Mouse (Mus musculus): ENCODE measurements around the gene Pnma1. TPM values are rescaled to one million over a fixed set of nuclear protein-coding genes. Genes with fewer than 3 reads are reported as not detected.

Pnma1 gene
- polyA plus RNA-seq, 1 experiment: not detected

- Histone ChIP-seq H3K36me3 (ENCODE audit: control insufficient read depth, insufficient read depth, low read length, poor library complexity, severe bottlenecking) (no peaks in the 10 kb centered on the region), H3K4me1 (ENCODE audit: control insufficient read depth, insufficient read depth, low read length) (peaks cover 6% of the 10 kb centered on the region), H3K9ac (ENCODE audit: low read depth, poor library complexity, severe bottlenecking) (no peak overlapping the region), H3K27me3 (ENCODE audit: control insufficient read depth, insufficient read depth, low read length, poor library complexity, severe bottlenecking) (no peaks in the 10 kb centered on the region), H3K4me3 (ENCODE audit: low read depth, low read length) (no peak overlapping the region), H3K27ac (ENCODE audit: insufficient read depth, low read length) (no peak overlapping the region), H3K9me3 (replicated peaks; ENCODE audit: control insufficient read depth, insufficient read depth, low read length, poor library complexity, severe bottlenecking) (no peaks in the 10 kb centered on the region)
- TF ChIP-seq POLR2A (IDR thresholded peaks at IDR 0.05; ENCODE audit: insufficient read depth, low read length) (no peak), CTCF (IDR thresholded peaks at IDR 0.05; ENCODE audit: low read depth, low read length) (no peak), EP300 (IDR thresholded peaks at IDR 0.05; ENCODE audit: insufficient read depth, low read depth, low read length) (no peak)
Measured at GRCm38 (mm10) chr12:84180701-84181435, 32.6 kb upstream of the Pnma1 start.

GRCm38 (mm10) chr12:84180090-84180489 is 31.8 kb upstream of the Pnma1 start:
- H3K9ac ChIP-seq (ENCODE audit: low read depth, poor library complexity, severe bottlenecking): no peak overlapping the region
- TF ChIP-seq POLR2A (IDR thresholded peaks at IDR 0.05; ENCODE audit: insufficient read depth, low read length) (no peak), CTCF (IDR thresholded peaks at IDR 0.05; ENCODE audit: low read depth, low read length) (no peak), EP300 (IDR thresholded peaks at IDR 0.05; ENCODE audit: insufficient read depth, low read depth, low read length) (no peak)
- H3K4me3 ChIP-seq (ENCODE audit: low read depth, low read length): no peak overlapping the region
- no peaks in the 10 kb centered on the region for H3K27me3 ChIP-seq (ENCODE audit: control insufficient read depth, insufficient read depth, low read length, poor library complexity, severe bottlenecking)
- no peaks in the 10 kb centered on the region for H3K9me3 ChIP-seq (replicated peaks; ENCODE audit: control insufficient read depth, insufficient read depth, low read length, poor library complexity, severe bottlenecking)
- no peaks in the 10 kb centered on the region for H3K36me3 ChIP-seq (ENCODE audit: control insufficient read depth, insufficient read depth, low read length, poor library complexity, severe bottlenecking)
- no peak overlapping the region for H3K27ac ChIP-seq (ENCODE audit: insufficient read depth, low read length)
- H3K4me1 ChIP-seq (ENCODE audit: control insufficient read depth, insufficient read depth, low read length): peaks cover 6% of the 10 kb centered on the region

DNA sequence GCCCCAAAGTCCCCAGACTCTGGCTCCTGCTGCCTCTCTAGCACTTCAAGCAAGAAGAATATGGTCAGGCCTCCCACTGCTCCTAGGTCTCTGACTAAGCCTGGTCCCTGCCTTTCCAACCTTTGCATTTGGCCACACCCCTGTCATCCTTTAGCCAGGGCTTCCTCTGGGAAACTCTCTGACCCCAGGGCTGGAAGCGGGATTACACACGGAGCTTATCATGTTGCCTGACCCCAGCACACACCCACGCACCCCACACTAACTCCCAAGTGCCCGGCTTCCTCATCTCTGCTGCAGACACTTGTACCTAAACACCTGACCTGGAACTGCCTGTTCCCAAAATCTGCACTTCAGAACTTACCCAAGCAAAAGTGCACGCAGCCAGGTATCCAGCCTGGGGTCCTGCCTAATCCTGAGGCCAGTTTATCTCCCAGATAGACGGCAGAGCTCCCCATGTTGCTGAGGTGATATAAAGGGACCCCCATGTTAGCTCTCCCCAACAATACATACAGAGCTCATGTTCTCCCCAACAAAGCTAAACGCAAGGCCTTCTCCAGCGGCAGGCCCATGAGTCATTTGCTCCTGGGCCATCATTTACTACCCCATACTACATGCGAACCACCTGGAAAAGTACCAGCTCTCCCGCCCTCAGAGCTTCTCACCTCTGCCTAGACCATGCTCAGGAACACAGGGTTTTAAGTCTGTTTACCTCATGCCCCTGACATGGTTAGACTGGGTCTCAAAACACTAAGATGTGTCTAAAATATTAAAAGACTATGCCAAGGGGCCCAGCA is 30.6 kb upstream of the Pnma1 start:
- H3K9me3 ChIP-seq (replicated peaks; ENCODE audit: control insufficient read depth, insufficient read depth, low read length, poor library complexity, severe bottlenecking): no peaks in the 10 kb centered on the region
- no peaks in the 10 kb centered on the region for H3K36me3 ChIP-seq (ENCODE audit: control insufficient read depth, insufficient read depth, low read length, poor library complexity, severe bottlenecking)
- no peak overlapping the region for H3K9ac ChIP-seq (ENCODE audit: low read depth, poor library complexity, severe bottlenecking)
- H3K4me1 ChIP-seq (ENCODE audit: control insufficient read depth, insufficient read depth, low read length): peaks cover 6% of the 10 kb centered on the region
- TF ChIP-seq POLR2A (IDR thresholded peaks at IDR 0.05; ENCODE audit: insufficient read depth, low read length) (no peak), EP300 (IDR thresholded peaks at IDR 0.05; ENCODE audit: insufficient read depth, low read depth, low read length) (no peak), CTCF (IDR thresholded peaks at IDR 0.05; ENCODE audit: low read depth, low read length) (no peak)
- H3K4me3 ChIP-seq (ENCODE audit: low read depth, low read length): no peak overlapping the region
- H3K27ac ChIP-seq (ENCODE audit: insufficient read depth, low read length): no peak overlapping the region
- H3K27me3 ChIP-seq (ENCODE audit: control insufficient read depth, insufficient read depth, low read length, poor library complexity, severe bottlenecking): no peaks in the 10 kb centered on the region

DNA sequence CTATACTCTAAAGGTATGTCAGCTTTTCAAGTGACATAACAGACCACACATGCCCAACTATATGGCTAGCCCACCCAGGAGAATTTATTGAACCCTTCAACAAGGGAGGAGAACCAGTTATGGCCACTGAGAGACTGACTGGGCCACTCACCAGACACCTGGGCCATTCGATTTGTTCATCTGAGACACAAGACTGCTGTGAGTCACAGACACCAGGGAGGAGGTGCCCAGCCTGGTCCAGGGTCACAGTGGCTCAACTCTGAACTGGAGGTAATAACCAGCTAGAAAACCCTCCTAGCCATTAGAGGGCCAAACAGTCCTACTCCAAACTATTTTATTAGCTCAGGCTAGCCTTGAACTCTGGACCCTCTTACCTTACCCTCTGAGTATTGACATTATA is 29.8 kb upstream of the Pnma1 start:
- Histone ChIP-seq H3K4me3 (ENCODE audit: low read depth, low read length) (no peak overlapping the region), H3K9me3 (replicated peaks; ENCODE audit: control insufficient read depth, insufficient read depth, low read length, poor library complexity, severe bottlenecking) (no peaks in the 10 kb centered on the region), H3K4me1 (ENCODE audit: control insufficient read depth, insufficient read depth, low read length) (peaks cover 6% of the 10 kb centered on the region), H3K36me3 (ENCODE audit: control insufficient read depth, insufficient read depth, low read length, poor library complexity, severe bottlenecking) (no peaks in the 10 kb centered on the region), H3K27me3 (ENCODE audit: control insufficient read depth, insufficient read depth, low read length, poor library complexity, severe bottlenecking) (no peaks in the 10 kb centered on the region), H3K27ac (ENCODE audit: insufficient read depth, low read length) (no peak overlapping the region), H3K9ac (ENCODE audit: low read depth, poor library complexity, severe bottlenecking) (no peak overlapping the region)
- TF ChIP-seq CTCF (IDR thresholded peaks at IDR 0.05; ENCODE audit: low read depth, low read length): no peak
- no peak for TF ChIP-seq POLR2A (IDR thresholded peaks at IDR 0.05; ENCODE audit: insufficient read depth, low read length)

GRCm38 (mm10) chr12:84176886-84177765 is 28.8 kb upstream of the Pnma1 start:
- Histone ChIP-seq H3K27ac (ENCODE audit: insufficient read depth, low read length) (peak overlapping the region; percentile 80), H3K4me3 (ENCODE audit: low read depth, low read length) (no peak overlapping the region), H3K4me1 (ENCODE audit: control insufficient read depth, insufficient read depth, low read length) (peaks cover 6% of the 10 kb centered on the region), H3K27me3 (ENCODE audit: control insufficient read depth, insufficient read depth, low read length, poor library complexity, severe bottlenecking) (no peaks in the 10 kb centered on the region), H3K36me3 (ENCODE audit: control insufficient read depth, insufficient read depth, low read length, poor library complexity, severe bottlenecking) (no peaks in the 10 kb centered on the region), H3K9ac (ENCODE audit: low read depth, poor library complexity, severe bottlenecking) (0 out of 2 replicates have a peak overlapping the region, but pooled peaks have one; percentile 27), H3K9me3 (replicated peaks; ENCODE audit: control insufficient read depth, insufficient read depth, low read length, poor library complexity, severe bottlenecking) (no peaks in the 10 kb centered on the region)
- no peak for TF ChIP-seq EP300 (IDR thresholded peaks at IDR 0.05; ENCODE audit: insufficient read depth, low read depth, low read length)
- TF ChIP-seq POLR2A (IDR thresholded peaks at IDR 0.05; ENCODE audit: insufficient read depth, low read length): no peak
- no peak for TF ChIP-seq CTCF (IDR thresholded peaks at IDR 0.05; ENCODE audit: low read depth, low read length)
